Mouse (Mus musculus): ENCODE measurements around the gene Rab5b. TPM values are rescaled to one million over a fixed set of nuclear protein-coding genes. Genes with fewer than 3 reads are reported as not detected.
"Not testable (repeated sequence)": the region's sequence is repeated elsewhere in the genome, so short reads cannot be mapped to it uniquely, and the experiment has no call there.

The Rab5b gene
- total RNA-seq, 2 experiments from 2014 or later = 129 to 134 TPM

DNA sequence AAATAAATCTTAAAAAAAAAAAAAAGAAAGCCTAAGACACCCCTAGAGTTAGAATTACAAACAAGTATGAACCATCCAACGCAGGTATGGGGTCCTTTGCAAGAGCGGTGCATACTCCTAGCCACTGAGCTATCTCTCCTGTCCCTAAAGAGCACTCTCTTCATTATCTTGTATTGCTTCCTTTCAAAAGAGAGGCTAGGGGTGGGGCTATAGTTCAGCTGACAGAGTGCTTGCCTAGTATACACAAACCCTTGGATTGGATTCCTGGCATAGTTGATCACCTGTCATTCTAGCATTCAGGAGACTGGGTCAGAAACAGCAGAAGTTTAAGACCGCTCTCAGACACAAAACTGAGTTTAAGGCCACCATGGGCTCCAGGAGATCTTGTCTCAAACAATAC is 40.8 kb downstream of the Rab5b start:
- intact Hi-C loops (cut with DNase I) = no loop called here
- DNase-seq (ENCODE audit: low spot score in 2 of 2) = no peak

DNA sequence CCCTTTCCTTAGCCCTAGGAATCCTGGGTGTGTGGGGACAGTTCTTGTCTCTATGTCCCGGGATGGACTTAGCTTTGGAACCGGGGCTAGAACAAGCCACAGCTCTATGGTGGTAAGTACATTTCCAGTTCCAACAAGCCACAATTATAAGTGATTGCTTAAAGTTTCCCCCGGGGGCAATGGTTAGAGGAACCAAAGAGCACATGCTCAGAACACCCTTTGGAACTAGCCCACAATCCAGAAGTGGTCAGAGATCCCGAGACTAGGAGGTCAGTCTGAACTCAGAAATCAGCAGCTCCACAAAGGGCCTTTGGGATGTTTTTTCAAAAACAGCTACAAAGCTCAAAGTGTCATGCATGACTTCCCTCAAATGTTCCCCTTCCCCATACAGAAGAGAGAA is 42.2 kb downstream of the Rab5b start:
- no peak for DNase-seq (ENCODE audit: low spot score in 2 of 2)
- intact Hi-C loops (cut with DNase I) = no loop called here

DNA sequence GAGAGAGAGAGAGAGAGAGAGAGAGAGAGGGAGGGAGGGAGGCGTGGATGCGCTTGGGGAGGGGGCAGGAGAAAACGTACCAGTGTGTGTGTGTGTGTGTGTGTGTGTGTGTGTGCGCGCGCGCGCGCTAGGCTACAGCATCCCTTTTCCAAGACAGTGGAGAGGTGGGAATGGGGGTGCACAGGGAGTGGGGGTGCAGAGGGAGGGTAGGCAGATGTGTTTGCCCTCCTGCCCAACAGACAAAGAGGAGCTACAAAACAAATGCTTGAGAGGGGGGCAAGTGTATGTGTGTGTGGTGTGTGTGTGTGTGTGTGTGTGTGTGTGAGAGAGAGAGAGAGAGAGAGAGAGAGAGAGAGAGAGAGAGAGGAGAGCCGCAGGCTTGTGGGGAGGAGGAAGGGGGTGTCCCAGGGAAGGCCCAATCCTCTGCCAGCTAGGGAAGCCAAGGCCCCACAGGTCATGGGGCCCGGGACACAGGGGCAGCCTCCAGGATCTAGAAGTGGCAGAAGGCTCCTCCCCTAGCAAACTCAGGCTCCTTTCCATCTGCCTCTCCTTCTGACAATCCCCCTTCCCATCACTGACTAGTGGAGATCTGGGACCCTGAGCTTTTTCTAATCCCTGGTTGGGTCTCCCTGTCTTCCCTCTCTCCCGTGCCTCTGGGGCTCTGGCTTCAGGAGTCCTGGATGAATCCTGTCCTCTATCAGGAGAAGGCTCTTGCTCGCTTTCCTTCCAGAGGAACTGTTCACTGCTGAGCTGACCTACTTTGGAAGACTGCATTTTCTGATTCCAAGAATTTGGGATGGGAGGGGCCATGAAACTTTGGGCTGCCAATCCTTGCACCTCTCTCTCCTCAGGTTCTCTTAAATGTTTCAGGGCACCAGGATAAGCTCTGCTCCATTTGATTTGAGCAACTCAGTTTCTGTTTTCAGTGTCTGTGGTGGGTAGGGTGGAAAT is 49.6 kb downstream of the Rab5b start:
- peak; percentile 46 to 51 for DNase-seq (ENCODE audit: low spot score in 2 of 2)
- intact Hi-C loops (cut with DNase I) = no loop called here

DNA sequence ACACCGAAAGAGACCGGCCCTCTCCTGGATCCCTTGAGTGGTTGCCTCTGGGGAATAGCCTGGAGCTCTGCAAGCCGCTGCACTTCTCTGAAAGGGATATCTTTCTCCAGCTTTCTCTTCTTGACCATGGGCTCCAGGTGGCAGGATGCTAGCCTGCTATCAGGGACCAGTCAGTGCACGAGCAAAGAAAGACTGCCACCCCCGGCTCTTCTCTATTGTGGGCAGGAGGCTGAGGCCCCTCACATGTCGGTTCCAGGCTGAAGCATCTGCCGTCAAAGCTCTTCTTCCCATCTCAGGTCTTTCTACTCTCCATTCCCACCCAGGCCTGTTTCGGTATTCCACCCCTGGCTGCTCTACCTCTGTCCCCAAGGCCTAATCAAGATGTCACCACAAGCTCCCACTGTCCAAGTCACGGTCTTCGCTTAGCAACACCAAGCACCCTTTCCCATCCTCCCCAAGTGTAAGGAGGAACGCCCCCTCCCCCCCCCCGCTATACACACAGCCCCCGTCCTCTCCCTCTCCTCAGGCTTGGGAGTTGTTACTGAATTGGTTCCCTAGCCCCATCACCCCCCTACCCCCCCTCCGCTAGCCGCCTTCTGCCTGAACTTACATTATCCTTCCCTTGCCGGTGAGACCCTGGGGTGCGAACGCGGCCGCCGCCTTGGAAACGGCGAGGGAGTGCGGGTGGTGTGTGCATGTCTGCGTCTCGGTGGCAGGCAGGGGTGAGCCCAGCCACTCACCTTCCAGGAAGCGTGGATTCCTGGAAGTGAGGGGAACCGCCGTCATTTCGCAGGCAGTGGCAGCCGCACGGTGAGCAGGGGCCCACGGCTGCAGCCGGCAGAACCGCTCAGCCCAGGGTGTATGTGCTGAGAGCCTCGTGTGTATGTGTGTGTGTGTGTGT is 50.7 kb downstream of the Rab5b start, which contains the start of gene Ikzf4:
Gene Ikzf4, minus strand, starts transcription at position 881 of the 901 bp plus-strand sequence.
- peak; percentile 55 to 68 for DNase-seq (ENCODE audit: low spot score in 2 of 2)
- intact Hi-C loops (cut with DNase I) = loop anchor here (1.0 to 2.0 kb wide), 2 partner anchors 19 to 23 kb away; partner anchors contain the start of gene Rps26

DNA sequence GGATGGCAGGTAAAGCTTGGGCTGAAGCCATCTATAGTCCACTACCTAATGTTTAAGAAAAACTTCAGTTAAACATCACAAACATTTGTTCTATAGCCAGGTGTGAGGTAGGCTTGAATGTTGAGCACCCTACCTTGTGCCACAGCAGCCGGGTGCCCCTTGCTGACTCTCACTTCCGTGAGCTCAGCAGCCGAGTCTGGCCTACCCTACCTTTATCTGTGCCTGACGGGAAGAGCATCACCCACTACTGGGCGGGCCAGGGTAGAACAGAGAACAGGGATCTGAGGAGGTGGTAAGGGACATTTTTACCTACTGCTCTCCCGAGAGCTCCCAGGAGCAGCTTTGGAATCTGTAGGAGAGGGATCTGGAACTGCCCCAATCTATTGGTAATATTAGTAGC is 53.3 kb downstream of the Rab5b start:
- DNase-seq (ENCODE audit: low spot score in 2 of 2) = no peak
- intact Hi-C loops (cut with DNase I) = no loop called here

DNA sequence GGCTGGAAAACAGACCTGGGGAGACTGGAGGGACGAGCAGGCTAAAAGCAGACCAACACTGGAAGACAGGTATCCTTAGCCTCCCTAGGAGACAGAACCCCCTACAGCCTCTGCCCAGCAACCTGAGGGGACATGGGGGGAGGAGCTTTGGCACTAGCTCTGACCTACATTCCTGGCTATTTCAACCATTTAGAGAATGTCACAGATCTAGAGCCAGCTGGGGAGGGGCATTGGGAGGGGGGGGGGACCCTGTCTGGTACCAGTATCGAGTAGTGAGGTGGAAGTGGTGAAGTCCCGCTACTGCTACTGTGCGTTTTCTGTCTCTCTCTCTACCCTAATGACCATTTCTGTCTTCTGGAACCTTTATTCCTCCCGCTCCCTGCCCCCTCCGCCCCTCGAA is 54.2 kb downstream of the Rab5b start:
- intact Hi-C loops (cut with DNase I) = no loop called here
- DNase-seq (ENCODE audit: low spot score in 2 of 2) = no peak

DNA sequence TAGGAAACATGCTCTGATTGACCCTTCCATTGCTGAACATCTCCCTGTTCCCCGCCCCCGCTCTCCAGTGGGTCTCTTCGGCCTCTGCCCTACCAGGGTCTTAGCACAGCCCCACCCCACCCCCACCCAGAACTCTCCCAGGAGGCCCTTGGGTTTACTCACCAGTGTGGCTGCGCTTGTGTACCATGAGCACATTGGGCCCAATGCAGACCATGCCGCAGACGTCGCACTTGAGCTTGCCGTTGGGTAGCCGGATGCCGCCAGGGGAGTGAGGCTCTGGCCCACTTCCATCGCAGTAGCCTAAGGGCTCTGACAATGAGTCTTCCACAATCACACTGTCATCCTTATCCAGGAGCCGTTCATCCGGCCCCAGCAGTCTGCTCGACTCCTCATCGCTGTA is 55.2 kb downstream of the Rab5b start:
- no peak for DNase-seq (ENCODE audit: low spot score in 2 of 2)
- intact Hi-C loops (cut with DNase I) = no loop called here

DNA sequence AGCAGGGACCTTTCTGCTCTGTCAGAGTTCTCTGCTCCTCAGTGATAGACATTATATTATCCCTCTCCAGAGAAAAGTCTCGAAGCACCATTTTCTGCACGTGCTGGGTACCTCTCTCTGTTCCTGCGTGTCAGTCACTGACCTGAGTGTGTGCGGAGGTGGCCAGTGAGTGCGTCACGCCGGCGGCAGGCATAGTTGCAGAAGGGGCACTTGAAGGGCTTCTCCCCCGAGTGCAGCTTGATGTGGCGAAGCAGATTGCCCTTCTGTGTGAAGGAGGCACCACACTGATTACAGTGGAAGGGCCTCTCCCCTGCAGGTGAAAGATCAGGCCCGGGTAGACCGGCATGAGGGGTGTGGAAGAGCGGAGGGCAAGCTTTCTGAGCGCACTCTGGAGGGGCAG is 56.1 kb downstream of the Rab5b start:
- no peak for DNase-seq (ENCODE audit: low spot score in 2 of 2)
- intact Hi-C loops (cut with DNase I) = no loop called here

DNA sequence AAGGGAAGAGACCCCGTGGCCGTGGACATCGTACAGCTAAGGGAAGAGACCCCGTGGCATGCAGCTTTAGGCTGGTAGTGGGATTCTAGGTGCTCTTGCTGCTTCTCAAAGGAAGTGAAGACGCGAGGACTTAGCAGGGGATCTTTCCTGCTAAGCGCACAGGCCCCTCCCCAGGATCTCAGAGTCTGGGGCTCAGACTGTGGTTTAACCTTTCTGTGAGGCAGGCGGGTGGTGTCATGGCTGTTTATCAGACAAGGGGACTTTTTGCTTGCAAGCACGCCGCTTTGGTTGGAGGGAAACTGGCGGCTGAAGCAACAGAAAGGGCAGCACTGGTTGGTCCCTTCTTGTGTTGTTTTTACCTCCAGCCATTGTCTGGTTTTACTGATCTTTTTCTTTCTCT is 59.1 kb downstream of the Rab5b start:
- intact Hi-C loops (cut with DNase I) = no loop called here
- no peak for DNase-seq (ENCODE audit: low spot score in 2 of 2)

DNA sequence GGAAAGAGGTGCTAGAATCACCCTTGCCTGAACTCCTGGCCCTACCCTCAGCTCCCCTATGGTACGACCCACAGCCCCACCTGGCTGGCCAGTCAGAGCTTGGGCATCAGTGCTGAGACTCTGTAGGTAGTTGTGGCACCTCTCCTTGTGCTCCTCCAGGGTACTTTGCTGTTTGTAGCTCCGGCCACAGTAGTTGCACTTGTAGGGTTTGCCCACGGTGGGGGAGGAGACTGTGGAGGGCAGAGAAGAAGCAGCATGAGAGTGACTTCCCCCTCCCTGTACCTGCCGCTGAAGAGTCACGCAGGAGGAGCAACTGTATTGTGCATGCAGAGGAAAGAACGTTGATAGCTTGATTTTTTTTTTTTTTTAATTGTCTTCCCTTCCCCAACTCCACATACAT is 59.5 kb downstream of the Rab5b start:
- intact Hi-C loops (cut with DNase I) = no loop called here
- no peak for DNase-seq (ENCODE audit: low spot score in 2 of 2)

DNA sequence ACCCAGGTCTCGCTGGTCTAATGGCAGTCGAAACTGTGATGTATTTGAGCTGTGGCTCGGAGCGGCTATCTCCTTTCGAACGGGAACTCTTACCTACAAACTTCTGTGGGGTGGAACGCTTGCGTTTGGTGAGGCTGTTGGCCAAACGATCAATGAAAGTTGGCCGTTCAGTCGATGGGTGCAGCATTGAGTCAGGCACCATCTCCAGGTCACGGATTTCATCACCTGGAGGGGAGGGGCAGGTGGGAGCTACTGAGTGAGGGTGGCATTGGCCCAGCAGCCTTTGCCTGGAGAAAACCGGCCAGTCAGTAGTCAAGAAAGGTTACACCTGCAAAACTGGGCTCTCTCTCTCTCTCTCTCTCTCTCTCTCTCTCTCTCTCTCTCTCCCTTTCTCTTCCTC is 60.4 kb downstream of the Rab5b start:
- intact Hi-C loops (cut with DNase I) = no loop called here

DNA sequence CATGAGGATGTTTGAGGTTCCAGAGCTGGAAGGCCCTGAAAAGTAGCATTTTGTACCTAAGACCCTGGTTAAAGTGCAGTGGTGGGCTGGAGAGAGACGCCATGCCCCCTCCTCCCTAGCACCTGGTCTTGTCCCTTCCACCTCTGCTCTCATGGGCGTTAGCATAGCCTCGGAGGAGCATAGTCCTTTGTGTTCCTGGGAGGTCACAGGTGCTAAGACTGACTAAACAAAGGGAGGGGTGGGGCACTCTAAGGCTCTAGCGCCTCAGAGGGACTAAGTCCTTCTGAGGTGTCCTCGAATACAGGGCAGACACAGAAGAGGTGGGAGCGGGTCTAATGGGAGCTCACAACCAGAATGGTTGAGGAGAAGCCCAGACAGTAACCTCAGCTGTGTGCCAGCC is 64.5 kb downstream of the Rab5b start:
- DNase-seq (ENCODE audit: low spot score in 2 of 2) = no peak
- intact Hi-C loops (cut with DNase I) = no loop called here

More for the DNA sequence above, 60.4 kb downstream of the Rab5b start:
- no peak for DNase-seq (ENCODE audit: low spot score in 2 of 2)

DNA sequence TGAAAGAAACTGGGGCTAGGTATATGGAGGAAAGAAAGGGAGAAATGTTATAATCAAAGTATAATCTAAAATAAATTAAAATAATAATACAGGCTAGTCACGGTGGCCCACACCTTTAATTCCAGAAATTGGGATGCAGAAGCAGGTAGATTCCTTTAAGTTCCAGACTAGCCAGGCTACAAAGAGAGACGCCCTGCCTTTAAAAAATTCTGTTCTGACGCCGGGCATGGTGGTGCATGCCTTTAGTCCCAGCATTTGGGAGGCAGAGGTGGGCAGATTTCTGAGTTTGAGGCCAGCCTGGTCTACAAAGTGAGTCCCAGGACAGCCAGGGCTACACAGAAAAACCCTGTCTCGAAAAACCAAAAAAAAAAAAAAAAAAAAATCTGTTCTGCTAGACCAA is 65.8 kb downstream of the Rab5b start:
- DNase-seq (ENCODE audit: low spot score in 2 of 2); intact Hi-C loops (cut with DNase I): not testable (repeated sequence)

DNA sequence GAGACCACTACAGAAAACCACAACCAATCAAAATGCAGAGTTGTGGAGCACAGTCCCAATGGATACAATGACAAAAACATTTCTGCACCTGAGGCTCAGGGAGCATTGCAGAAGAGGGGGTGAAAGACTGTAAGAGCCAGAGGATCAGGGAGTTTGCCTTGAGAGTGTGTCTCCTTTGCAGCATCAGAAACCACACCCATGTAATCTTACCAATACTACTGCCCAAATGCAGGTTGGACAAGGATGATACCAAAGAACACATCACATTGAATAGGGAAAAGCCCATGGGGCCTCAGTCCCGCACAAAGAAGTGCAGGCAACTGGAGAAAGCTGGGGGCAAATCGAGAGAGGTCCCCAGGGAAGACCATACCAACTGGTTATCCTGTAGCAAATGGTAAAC is 66.3 kb downstream of the Rab5b start:
- intact Hi-C loops (cut with DNase I) = loop anchor here (5.0 kb wide), 2 partner anchors 62 to 82 kb away; partner anchors contain the start of genes Pa2g4, Rpl41 and Zc3h10
- no peak for DNase-seq (ENCODE audit: low spot score in 2 of 2)

DNA sequence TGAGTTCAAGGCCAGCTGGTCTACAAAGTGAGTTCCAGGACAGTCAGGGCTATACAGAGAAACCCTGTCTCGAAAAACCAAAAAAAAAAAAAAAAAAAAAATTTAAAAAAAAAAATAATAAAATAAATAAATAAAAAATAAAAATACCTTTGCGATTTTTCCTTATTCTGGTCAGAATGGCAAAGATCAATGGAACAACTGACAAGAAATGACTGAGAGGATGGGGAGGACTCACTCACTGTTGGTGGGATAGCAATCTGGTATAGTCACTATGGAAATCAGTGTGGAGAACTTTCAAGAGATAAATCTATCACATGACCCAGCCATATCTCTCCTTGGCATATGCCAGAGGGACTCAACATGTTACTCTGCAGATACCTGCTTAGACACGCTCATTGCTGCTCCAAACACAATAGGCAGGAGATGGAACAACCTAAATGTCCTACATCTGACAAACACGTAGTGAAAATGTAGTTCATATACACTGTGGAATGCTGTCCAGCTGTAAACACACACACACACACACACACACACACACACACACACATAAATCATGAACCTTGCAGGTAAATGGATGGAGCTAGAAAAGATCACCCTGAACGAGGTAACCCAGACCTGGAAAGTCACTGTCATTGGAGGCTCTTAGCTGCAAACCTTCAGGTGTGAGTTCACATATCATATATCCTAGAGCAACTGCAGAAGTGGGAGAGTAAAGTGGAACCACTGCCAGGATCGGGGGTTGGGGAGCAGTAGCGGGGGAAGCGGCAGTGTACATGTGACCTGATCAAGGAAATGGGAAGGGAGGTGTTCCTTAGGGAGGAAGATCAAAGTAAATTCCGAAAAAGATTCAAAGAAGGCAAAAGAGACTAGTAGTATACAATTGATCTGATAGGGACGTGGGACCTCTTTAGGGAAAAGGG is 68.4 kb downstream of the Rab5b start:
- no peak for DNase-seq (ENCODE audit: low spot score in 2 of 2)
- intact Hi-C loops (cut with DNase I) = loop anchor here (2.0 to 5.0 kb wide), 3 partner anchors 45 to 80 kb away; partner anchors contain the start of genes Pa2g4, Rpl41 and Zc3h10
